Mouse (Mus musculus) cortical plate, adult 2 months (tissue): Measurements from ENCODE around the gene Prkar2b.

Experiments used
- CTCF ChIP-seq: fragments of 200-500 bp; IDR thresholded peaks from 2 replicates; pipeline ENCODE4 v1.5.1; 2011; ENCODE audit warnings: mild to moderate bottlenecking, control low read depth, low read length; ENCODE audit not compliant: insufficient read depth; ENCODE audit errors: extremely low read depth
- POLR2A ChIP-seq: fragments of 200-500 bp; IDR thresholded peaks from 2 replicates; pipeline ENCODE4 v1.6.1; 2011; ENCODE audit warnings: mild to moderate bottlenecking, low read length, control low read depth; ENCODE audit not compliant: insufficient read depth; ENCODE audit errors: extremely low read depth

- TF ChIP-seq POLR2A (0 out of 2 replicates have a peak, but pooled peaks have one; percentile 34), CTCF (no peak)
Measured at GRCm38 (mm10) chr12:31949193-31949741, 111.8 kb downstream of the Prkar2b start.
